Mouse (Mus musculus) telencephalon, adult 2 months (tissue): ENCODE results near the gene Arl1.
"Not testable (repeated sequence)": the region's sequence is repeated elsewhere in the genome, so short reads cannot be mapped to it uniquely, and the experiment has no call there.

Source experiments
- DNase-seq: peaks from one replicate; pipeline ENCODE4 v3.0.0-alpha.2; 2011; ENCODE audit warnings: low read depth, low spot score

Gene Arl1

GRCm38 (mm10) chr10:88761524-88762212 is 31.0 kb downstream of the Arl1 start:
- DNase-seq = peak; percentile 8

- no peak for DNase-seq
Measured at GRCm38 (mm10) chr10:88765431-88766142, 34.9 kb downstream of the Arl1 start.

- DNase-seq = no peak
Measured at GRCm38 (mm10) chr10:88768961-88769360, 38.3 kb downstream of the Arl1 start.

- DNase-seq = no peak
Measured at GRCm38 (mm10) chr10:88769676-88770075, 39.0 kb downstream of the Arl1 start.

GRCm38 (mm10) chr10:88772965-88773364 is 42.3 kb downstream of the Arl1 start:
- DNase-seq = peak; percentile 16

GRCm38 (mm10) chr10:88776206-88776605 is 45.5 kb downstream of the Arl1 start:
- peak; percentile 70 for DNase-seq

- peak; percentile 34 for DNase-seq
Measured at GRCm38 (mm10) chr10:88780716-88781115, 50.1 kb downstream of the Arl1 start.

GRCm38 (mm10) chr10:88783135-88783534 is 52.5 kb downstream of the Arl1 start:
- DNase-seq = not testable (repeated sequence)

GRCm38 (mm10) chr10:88783941-88784340 is 53.3 kb downstream of the Arl1 start:
- no peak for DNase-seq

- DNase-seq = no peak
Measured at GRCm38 (mm10) chr10:88784513-88784931, 53.9 kb downstream of the Arl1 start.

- DNase-seq = no peak
Measured at GRCm38 (mm10) chr10:88793671-88794070, 63.0 kb downstream of the Arl1 start.
